Mouse (Mus musculus) thymus, adult 2 months (tissue): ENCODE data around the gene Serpina3i. TPM values are rescaled to one million over a fixed set of nuclear protein-coding genes. Genes with fewer than 3 reads are reported as not detected.
"Not testable (repeated sequence)": the region's sequence is repeated elsewhere in the genome, so short reads cannot be mapped to it uniquely, and the experiment has no call there.

Experiments used
- DNase-seq: peaks from one replicate; pipeline ENCODE4 v3.0.0; 2021
- H3K27ac ChIP-seq: fragments of 200-500 bp; 2 replicates; pipeline ENCODE4 v1.5.1; 2012; ENCODE audit warnings: low read length, control low read depth; ENCODE audit not compliant: control insufficient read depth, insufficient read depth
- H3K27me3 ChIP-seq: fragments of 200-500 bp; 2 replicates; pipeline ENCODE4 v1.6.1; 2012; ENCODE audit warnings: mild to moderate bottlenecking, low read length, moderate library complexity, mixed read lengths; ENCODE audit not compliant: control insufficient read depth, insufficient read depth
- H3K36me3 ChIP-seq: fragments of 200-500 bp; 2 replicates; pipeline ENCODE4 v1.6.1; 2012; ENCODE audit warnings: mild to moderate bottlenecking, low read length, moderate library complexity; ENCODE audit not compliant: control insufficient read depth, insufficient read depth
- H3K4me1 ChIP-seq: fragments of 200-500 bp; replicated peaks from 2 replicates; pipeline ENCODE4 v1.6.1; 2012; ENCODE audit warnings: low read length; ENCODE audit not compliant: control insufficient read depth, insufficient read depth
- H3K4me3 ChIP-seq: fragments of 200-500 bp; 2 replicates; pipeline ENCODE4 v1.5.1; 2012; ENCODE audit warnings: mild to moderate bottlenecking, low read length, control low read depth, moderate library complexity; ENCODE audit not compliant: control insufficient read depth, insufficient read depth
- CTCF ChIP-seq: fragments of 200-500 bp; IDR thresholded peaks from 2 replicates; pipeline ENCODE4 v1.5.1; 2012; ENCODE audit warnings: mild to moderate bottlenecking, control low read depth, low read length, moderate library complexity, borderline replicate concordance; ENCODE audit not compliant: control insufficient read depth, poor library complexity, insufficient read depth; ENCODE audit errors: extremely low read depth
- POLR2A ChIP-seq: fragments of 200-500 bp; IDR thresholded peaks from 2 replicates; pipeline ENCODE4 v1.6.1; 2012; ENCODE audit warnings: mild to moderate bottlenecking, low read length, control low read depth, moderate library complexity; ENCODE audit not compliant: control insufficient read depth, poor library complexity, insufficient read depth; ENCODE audit errors: extremely low read depth
- WGBS: fragments of 180-500 bp; shearing (Covaris S2); methylation state at CpG from one replicate; pipeline ENCODE4 v1.1.7; 2018; 5-methylcytosine and 5-hydroxymethylcytosine counted together
- polyA plus RNA-seq: library from polyadenylated mRNA; depleted of rRNA; stranded (reverse); fragments of >200 nt; gene quantifications from 2 replicates; pipeline ENCODE4 v1.2.3, GENCODE M21; 2012

Serpina3i gene
- polyA plus RNA-seq, 1 experiment, result 8.8 TPM

- no peaks in the 10 kb centered on the region for H3K36me3 ChIP-seq
- H3K27ac ChIP-seq, result no peak overlapping the region
- no peak overlapping the region for H3K4me3 ChIP-seq
- 51% methylated on average over 2 of the region's 2 CpGs for WGBS
- TF ChIP-seq POLR2A (no peak), CTCF (no peak)
- H3K4me1 ChIP-seq, result no peaks in the 10 kb centered on the region
- DNase-seq, result no peak
- no peaks in the 10 kb centered on the region for H3K27me3 ChIP-seq
Measured at GRCm38 (mm10) chr12:104230762-104231161, 32.2 kb upstream of the Serpina3i start.

DNA sequence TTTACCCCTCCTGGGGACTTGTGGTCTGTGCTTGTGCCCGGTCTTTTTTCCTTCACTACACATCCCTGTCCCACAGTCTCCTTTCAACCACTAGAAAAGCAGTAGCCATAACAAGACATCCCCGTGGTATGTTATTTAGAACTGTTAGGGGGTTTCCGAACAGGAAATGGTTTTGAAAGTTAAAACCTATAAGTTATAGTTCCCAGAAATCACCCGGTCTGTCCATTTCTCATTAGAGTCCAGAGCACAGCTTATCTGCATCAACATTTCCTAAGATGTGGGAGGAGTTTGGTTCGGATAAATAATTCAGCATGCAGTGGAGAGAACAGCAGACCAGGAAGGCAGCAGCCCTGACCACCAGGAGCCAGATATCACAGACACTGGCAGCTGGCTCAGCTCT is 27.0 kb upstream of the Serpina3i start, which contains the start of gene Serpina3g:
Serpina3g (plus strand) TSS at position 331 of the 400 bp plus-strand sequence.
- no peak for DNase-seq
- WGBS, result 4% methylated on average over 5 of the region's 5 CpGs
- Histone ChIP-seq H3K4me3 (no peak within 1 kb of the TSS), H3K27me3 (no peaks in the 10 kb centered on the region), H3K4me1 (no peaks in the 10 kb centered on the region), H3K36me3 (no peaks in the 10 kb centered on the region), H3K27ac (no peak within 1 kb of the TSS)
- TF ChIP-seq CTCF (no peak), POLR2A (no peak)

DNA sequence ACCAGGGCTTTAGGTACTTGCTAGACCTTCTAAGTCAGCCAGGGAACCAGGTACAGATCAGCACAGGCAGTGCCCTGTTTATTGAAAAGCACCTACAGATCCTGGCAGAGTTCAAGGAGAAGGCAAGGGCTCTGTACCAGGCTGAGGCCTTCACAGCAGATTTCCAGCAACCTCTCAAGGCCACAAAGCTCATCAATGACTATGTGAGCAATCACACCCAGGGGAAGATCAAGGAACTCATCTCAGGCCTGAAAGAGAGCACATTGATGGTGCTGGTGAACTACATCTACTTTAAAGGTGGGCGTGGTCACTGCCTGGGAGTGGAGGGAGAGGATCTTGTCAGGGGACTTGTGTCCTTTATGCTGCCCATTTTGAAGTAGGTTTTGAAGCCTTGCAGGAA is 24.9 kb upstream of the Serpina3i start:
- H3K4me3 ChIP-seq, DNase-seq, H3K27me3 ChIP-seq, H3K36me3 ChIP-seq, H3K4me1 ChIP-seq, H3K27ac ChIP-seq: not testable (repeated sequence)
- WGBS, result 83% methylated on average over 1 of the region's 1 CpGs

GRCm38 (mm10) chr12:104243307-104243706 is 19.6 kb upstream of the Serpina3i start:
- no peaks in the 10 kb centered on the region for H3K4me1 ChIP-seq
- no peaks in the 10 kb centered on the region for H3K27me3 ChIP-seq
- TF ChIP-seq POLR2A (no peak), CTCF (no peak)
- H3K27ac ChIP-seq, result no peak overlapping the region
- no peak overlapping the region for H3K4me3 ChIP-seq
- no peak for DNase-seq
- H3K36me3 ChIP-seq, result no peaks in the 10 kb centered on the region

GRCm38 (mm10) chr12:104245092-104245491 is 17.8 kb upstream of the Serpina3i start:
- H3K27ac ChIP-seq, result no peak overlapping the region
- no peak for DNase-seq
- no peaks in the 10 kb centered on the region for H3K4me1 ChIP-seq
- WGBS, result 86% methylated on average over 1 of the region's 1 CpGs
- no peak overlapping the region for H3K4me3 ChIP-seq
- no peaks in the 10 kb centered on the region for H3K27me3 ChIP-seq
- H3K36me3 ChIP-seq, result no peaks in the 10 kb centered on the region
- no peak for TF ChIP-seq POLR2A
- no peak for TF ChIP-seq CTCF

- Histone ChIP-seq H3K4me1 (no peaks in the 10 kb centered on the region), H3K36me3 (no peaks in the 10 kb centered on the region), H3K27me3 (no peaks in the 10 kb centered on the region), H3K4me3 (no peak overlapping the region), H3K27ac (no peak overlapping the region)
- no peak for DNase-seq
- TF ChIP-seq POLR2A (no peak), CTCF (no peak)
- WGBS, result 85% methylated on average over 3 of the region's 3 CpGs
Measured at GRCm38 (mm10) chr12:104245595-104245994, 17.3 kb upstream of the Serpina3i start.

DNA sequence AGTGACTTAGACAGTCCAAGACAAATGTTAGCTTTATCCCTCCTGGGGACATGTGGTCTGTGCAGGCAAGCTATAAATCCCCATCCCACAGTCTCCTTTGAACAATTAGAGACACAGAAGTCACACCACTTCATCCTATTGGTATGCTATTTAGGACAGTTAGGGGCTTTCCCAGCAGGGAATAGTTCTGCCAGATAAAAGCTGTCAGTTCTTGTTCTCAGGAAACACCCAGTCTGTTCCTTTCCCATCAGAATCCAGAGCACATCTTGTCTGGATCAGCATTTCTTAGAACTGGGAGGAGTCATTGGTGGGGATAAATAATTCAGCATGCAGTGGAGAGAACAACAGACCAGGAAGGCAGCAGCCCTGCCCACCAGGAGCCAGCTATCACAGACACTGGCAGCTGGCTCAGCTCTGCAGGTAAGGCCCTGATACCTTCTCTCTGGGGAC is 15.3 kb upstream of the Serpina3i start:
- no peak for TF ChIP-seq POLR2A
- TF ChIP-seq CTCF, result no peak
- H3K4me1 ChIP-seq, result no peaks in the 10 kb centered on the region
- no peak for DNase-seq
- H3K27ac ChIP-seq, result no peak overlapping the region
- no peaks in the 10 kb centered on the region for H3K27me3 ChIP-seq
- no peaks in the 10 kb centered on the region for H3K36me3 ChIP-seq
- H3K4me3 ChIP-seq, result no peak overlapping the region

- H3K4me1 ChIP-seq, result no peaks in the 10 kb centered on the region
- no peaks in the 10 kb centered on the region for H3K36me3 ChIP-seq
- no peaks in the 10 kb centered on the region for H3K27me3 ChIP-seq
- no peak overlapping the region for H3K27ac ChIP-seq
- H3K4me3 ChIP-seq, result peak overlapping the region; percentile 11
- 88% methylated on average over 3 of the region's 3 CpGs for WGBS
- TF ChIP-seq CTCF (no peak), POLR2A (no peak)
- no peak for DNase-seq
Measured at GRCm38 (mm10) chr12:104248231-104248630, 14.7 kb upstream of the Serpina3i start.
